Mouse (Mus musculus): ENCODE measurements at regions not wholly inside any gene's neighbourhood (a gene's known extent, or its start where the extent isn't known, plus 50 kb on each side); places are given as distances from the start of the nearest gene placed in this dataset.

DNA sequence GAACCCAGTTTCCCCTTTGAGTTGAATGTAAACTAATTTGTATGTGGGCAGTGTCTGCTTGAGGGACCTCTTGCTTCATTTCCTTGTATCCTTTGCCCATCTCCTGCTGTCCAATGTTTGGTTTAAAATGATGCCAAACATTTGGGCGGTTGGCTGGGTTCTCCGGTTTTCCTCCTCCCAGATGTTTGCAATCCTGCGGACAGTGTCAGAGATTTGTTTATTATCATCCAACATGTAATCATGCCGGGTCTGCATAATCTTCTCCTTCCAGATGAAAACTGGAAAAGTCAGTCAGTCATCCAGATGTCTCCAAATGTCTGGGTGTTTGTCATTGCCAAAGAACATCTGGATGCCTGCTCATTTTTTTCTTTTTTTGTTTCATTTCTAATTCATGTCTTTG lies 323.0 kb downstream of the Lmx1a start:
- TF ChIP-seq POLR2A (IDR thresholded peaks at IDR 0.05; ENCODE audit: control insufficient read depth, low read depth, low read length) (no peak), CTCF (IDR thresholded peaks at IDR 0.05; ENCODE audit: control insufficient read depth, insufficient read depth, insufficient replicate concordance, low read depth, low read length) (no peak)
